Mouse (Mus musculus) small intestine, adult 2 months (tissue): Measurements from ENCODE around the gene Cox16.

ENCODE experiments used
- CTCF ChIP-seq: fragments of 200-500 bp; IDR thresholded peaks from 2 replicates; pipeline ENCODE4 v1.5.1; 2012; ENCODE audit warnings: low read depth, mild to moderate bottlenecking, control low read depth, inconsistent platforms, low read length, moderate library complexity, mixed read lengths; ENCODE audit not compliant: insufficient replicate concordance, insufficient read length; ENCODE audit errors: extremely low read depth
- POLR2A ChIP-seq: fragments of 200-500 bp; IDR thresholded peaks from 2 replicates; pipeline ENCODE4 v1.6.1; 2012; ENCODE audit warnings: low read depth, mild to moderate bottlenecking, control low read depth, inconsistent platforms, low read length, moderate library complexity

DNA sequence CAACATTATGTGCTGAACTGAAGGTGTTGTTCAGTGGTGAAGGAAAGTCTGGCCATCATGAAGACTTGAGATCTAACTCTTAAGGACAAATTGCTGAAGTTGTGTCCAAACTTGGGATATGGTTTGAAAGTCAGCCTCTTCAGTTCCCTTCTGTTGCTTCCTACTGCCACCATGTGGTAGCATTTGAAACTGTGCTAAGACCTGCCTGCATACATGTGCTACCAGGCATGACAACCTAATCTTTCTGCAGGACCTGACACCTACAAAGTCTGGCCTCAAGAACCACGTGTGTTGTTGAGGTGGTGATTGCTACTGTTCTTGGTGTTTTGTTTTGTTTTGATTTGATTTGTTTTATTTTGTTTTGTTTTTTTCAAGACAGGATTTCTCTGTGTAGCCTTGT is 82.7 kb downstream of the Cox16 start:
- TF ChIP-seq POLR2A (no peak), CTCF (no peak)
